Mouse (Mus musculus) heart, postnatal 0 days (tissue): ENCODE measurements at regions not wholly inside any gene's neighbourhood (a gene's known extent, or its start where the extent isn't known, plus 50 kb on each side); places are given as distances from the start of the nearest gene placed in this dataset.

Experiments
- CTCF ChIP-seq: IDR thresholded peaks from 2 replicates; pipeline ENCODE4 v1.5.1; 2016; ENCODE audit warnings: antibody characterized with exemption, control low read depth, low read depth
- EP300 ChIP-seq: IDR thresholded peaks from 2 replicates; pipeline ENCODE4 v1.6.1; 2016; ENCODE audit warnings: antibody characterized with exemption, low read depth

DNA sequence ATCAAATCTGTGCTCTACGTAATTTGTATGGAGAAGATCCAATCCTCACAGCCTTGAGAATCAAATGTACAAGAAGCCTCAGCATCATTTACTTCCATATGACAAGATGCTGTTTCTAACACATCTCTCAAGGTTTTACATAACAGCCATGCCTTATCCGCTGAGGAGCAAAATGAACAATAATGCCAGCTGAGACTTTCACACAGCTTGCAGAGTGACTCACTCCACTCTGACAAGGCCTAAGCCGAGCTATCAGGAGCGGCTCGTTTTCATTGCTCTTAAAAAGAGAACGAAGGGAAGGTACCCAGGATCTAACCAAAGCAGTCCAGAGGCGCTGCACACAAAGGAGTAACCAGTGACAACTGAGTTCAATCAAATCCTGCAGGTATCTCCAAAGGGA is 803.5 kb downstream of the Efna5 start:
- no peak for TF ChIP-seq CTCF
- TF ChIP-seq EP300, result no peak
